Mouse (Mus musculus): Measurements from ENCODE around the gene Aloxe3.

Gene Aloxe3

DNA sequence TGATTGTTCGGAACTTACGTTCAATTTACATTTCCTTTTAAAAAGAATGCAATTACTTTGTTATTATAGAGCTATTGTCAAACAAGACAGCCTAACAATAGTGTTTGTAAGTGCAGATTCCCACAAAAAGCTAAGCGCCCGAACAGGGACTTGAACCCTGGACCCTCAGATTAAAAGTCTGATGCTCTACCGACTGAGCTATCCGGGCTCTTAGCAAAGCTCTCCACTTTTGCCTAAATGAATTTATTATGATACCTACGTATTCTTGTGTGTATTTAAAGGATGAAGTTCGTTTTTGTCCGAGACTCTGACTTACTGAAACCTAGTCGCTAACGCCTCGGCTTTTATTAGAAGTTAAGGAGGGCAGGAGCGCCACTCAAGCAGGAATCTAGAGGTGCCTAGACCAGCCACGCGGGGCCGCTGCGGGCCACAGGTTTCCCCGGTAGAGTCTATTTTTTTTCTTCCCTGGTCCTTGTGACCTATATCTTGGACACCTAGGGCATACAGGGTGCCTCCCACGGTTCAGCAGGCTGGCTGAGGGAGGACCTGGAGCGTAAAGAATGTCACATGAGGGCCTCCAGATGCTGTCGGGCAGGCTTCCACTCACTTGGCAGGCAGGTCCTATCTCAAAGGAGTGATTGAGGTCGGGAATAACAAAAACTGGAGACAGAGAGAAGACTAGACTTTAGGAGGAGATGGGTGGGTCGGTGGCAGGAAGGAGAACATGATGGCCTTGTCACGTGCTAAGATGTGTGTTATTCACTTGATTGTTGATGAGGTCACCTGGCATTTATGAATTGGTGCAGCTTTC is 450 bp upstream of the Aloxe3 start:
- DNase-seq = peak; percentile 71

- no peak for DNase-seq
These were observed 416 bp downstream of the Aloxe3 start for GRCm38 (mm10) chr11:69125919-69126705.

GRCm38 (mm10) chr11:69126706-69127095 is 1.0 kb downstream of the Aloxe3 start:
- no peak for DNase-seq

- DNase-seq = no peak
These were observed 2.9 kb downstream of the Aloxe3 start for GRCm38 (mm10) chr11:69128426-69129122.

DNA sequence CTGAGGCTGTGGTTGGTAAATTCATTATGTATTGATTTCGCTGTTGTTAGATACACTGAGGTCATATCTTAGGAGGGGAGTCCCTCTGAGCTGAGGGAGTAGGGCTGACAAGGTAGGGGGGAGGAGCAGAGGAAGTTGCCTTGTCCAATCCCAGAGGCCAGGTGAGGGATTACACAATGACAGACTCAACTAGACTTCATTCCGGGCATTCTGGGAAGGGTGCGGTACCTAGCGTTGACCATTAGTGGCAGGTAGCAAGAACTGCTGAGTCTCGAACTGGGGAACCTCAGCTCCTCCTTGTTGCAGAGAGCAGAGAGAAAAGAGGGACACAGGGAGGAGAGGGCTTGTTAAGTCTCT is 7.8 kb downstream of the Aloxe3 start:
- DNase-seq = no peak

DNA sequence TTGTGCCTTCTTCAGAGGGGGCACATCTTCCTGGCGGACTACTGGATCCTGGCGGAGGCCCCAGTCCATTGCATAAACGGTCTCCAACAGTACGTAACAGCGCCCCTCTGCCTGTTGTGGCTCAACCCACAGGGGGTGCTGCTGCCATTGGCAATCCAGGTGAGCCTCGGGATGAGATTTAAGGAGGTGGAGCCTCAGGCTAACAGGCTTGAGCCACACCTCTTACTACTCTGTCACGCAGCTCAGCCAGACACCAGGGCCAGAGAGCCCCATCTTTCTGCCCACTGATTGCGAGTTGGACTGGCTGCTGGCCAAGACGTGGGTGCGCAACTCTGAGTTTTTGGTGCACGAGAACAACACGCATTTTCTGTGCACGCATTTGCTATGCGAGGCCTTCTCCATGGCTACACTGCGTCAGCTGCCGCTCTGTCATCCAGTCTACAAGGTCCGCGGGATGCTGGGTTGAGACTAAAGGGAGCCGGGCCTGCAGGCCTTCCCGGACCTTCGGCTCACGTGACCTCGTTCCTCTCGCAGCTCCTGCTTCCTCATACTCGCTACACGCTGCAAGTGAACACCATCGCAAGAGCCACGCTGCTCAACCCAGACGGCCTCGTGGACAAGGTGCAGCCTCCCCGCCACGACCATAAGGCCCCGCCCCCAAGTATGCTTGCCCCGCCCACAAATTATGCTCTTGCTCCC is 8.4 kb downstream of the Aloxe3 start:
- DNase-seq = peak; percentile 87

GRCm38 (mm10) chr11:69134622-69134968 is 8.9 kb downstream of the Aloxe3 start:
- DNase-seq = no peak

DNA sequence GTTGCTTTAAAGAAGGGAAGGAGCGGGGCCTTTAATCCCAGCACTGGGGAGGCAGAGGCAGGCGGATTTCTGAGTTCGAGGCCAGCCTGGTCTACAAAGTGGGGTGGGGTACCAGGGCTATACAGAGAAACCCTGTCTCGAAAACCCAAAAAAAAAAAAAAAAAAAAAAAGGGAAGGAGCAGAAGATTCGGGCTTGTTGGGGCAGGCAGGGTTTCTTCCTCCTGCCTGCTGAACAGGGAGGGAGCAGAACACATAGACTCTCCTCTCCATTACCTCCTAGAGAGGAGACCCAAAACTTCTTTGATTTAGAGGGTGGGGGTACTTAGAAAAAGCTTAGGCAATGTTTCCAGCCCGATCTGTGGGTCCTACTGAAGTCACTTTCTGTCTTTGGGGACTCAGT is 9.7 kb downstream of the Aloxe3 start:
- DNase-seq = no peak

DNA sequence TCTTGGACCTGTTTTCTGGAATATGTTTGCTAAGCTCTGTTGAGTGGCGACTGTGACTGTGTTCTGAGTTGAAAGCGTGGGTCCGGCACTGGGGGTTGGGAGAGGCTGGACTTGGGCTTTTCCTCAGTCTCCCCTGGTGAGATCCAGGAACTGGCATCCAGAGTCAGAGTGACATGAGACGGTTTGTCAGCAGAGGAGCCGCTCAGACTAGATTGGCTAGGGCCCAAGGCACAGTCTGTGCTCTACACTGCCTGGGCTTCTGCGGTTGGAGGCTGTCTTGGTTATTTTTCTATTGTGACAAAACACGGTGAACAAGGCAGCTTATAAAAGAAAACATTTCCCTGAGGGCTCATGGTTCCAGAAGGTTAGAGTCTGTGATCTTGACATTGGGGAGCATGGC is 21.9 kb downstream of the Aloxe3 start:
- DNase-seq = no peak

DNA sequence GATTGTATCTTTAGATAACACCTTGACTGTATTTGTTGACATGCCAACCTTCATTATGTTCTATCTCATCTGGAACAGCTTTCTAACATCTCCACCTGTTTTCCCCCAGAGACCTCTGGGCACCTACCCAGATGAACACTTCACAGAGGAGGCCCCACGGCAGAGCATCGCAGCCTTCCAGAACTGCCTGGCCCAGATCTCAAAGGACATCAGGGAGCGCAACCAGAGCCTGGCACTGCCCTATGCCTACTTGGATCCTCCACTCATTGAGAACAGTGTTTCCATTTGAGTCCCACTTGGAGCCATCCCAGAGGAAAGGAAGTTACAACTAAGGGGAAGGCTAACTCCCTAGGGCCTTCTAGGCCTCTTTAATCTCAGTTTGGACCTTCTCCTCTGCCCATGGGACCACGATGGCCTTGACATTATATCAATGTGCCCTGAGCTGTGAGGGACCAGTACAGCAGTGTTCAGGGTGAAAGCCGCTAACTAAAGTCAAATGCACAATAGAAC is 22.8 kb downstream of the Aloxe3 start:
- no peak for DNase-seq

- no peak for DNase-seq
These were observed 24.0 kb downstream of the Aloxe3 start for GRCm38 (mm10) chr11:69149728-69150127.

GRCm38 (mm10) chr11:69150444-69150843 is 24.7 kb downstream of the Aloxe3 start:
- DNase-seq = peak; percentile 52

- no peak for DNase-seq
These were observed 25.3 kb downstream of the Aloxe3 start for GRCm38 (mm10) chr11:69151004-69151403.

GRCm38 (mm10) chr11:69153831-69154230 is 28.1 kb downstream of the Aloxe3 start:
- no peak for DNase-seq

DNA sequence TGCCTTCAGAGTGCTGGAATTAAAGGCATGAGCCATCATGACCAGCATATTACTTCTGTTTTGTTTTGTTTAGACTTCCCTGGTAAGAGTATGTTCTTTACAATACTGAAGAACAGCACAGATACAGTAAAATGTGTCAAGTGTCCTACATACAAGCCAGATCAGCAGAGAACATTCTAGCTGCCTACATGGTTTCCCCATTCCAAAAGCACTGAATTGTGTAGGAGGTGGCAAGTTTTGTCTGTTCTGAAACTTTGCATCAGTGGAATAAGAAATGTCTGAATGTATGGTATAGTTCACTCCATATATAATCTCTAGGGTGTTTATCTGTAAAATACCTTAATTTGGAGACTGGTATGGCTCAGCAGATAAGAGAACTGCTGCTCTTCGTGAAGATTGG is 29.7 kb downstream of the Aloxe3 start:
- no peak for DNase-seq

DNA sequence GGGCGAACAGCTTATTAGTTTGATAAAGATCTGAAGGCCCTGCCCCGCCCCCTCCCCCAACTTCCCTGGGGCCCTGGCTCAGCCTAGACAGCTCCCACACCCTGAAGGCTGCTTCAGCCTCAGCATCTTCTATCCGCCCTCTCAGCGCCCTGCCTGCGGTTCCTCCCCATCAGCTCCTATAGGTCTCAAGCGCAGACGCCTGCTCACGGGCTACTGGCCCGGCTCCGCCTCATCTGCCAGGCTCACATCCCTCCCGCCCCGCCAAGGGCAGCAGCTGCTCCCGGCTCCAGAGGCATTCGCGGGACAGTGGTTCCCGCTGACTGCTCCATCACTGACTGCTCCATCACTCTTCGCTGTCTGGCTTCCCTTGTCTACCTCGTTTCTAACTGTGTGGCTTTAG is 31.1 kb downstream of the Aloxe3 start, which contains the start of gene Alox12b:
Gene Alox12b (plus strand): TSS at position 190 of the 400 bp plus-strand sequence.
- no peak for DNase-seq

GRCm38 (mm10) chr11:69169313-69169712 is 43.6 kb downstream of the Aloxe3 start:
- peak; percentile 58 for DNase-seq

DNA sequence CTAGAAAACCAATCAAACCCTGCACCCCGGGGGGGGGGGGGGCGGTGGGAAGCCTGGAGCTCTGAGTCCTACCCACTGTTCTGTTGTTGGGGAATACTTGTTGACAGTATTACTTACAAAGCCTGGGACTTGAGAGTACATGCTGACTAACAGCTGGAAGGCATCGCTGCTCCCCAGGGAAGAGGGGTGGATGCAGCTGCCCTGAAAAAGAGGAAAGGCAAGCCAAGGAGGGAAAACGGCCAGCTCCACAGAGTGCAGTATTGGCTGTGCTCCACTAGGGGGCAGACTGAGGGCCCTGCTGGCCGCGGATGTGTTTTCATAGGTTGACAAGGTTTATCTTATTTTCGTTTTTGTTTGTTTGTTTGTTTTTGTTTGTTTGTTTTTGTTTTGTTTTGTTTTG is 45.9 kb downstream of the Aloxe3 start:
- no peak for DNase-seq

DNA sequence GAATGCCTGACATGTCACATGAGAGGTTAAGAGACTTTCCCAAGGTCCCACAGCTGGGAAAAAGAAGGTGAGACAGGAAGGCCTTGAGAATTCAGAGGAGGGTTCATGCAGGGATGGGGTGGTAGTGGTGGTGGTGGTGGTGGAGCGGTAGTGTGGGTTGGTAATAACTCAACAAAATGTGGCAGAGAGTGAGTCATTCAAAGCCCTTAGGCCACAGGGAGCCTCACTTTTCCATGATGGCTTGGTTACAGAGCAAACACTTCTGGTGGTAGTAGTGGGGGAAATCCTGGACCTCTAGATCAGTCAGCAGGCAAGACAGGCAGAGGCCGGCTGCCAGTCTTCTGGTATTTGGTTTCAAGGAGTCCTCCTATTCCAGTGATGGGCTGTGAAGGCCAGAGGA is 46.9 kb downstream of the Aloxe3 start:
- no peak for DNase-seq

GRCm38 (mm10) chr11:69174722-69175121 is 49.0 kb downstream of the Aloxe3 start:
- no peak for DNase-seq

DNA sequence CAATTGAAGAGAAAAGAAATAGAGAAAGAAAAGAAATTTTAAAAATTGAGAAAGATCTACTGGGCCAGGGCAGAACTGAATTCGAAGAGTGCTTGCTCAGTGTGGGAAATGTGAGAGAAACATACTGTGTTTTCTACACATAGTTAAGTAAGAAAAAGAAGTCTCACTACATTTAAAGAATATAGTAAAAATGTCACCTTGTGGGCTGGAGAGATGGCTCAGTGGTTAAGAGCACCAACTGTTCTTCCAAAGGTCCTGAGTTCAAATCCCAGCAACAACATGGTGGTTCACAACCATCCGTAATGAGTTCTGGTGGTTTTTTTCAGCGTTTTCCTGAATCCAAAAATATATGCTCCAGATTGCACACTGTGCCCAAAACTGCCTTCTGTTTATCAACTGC is 52.8 kb downstream of the Aloxe3 start:
- DNase-seq = no peak

DNA sequence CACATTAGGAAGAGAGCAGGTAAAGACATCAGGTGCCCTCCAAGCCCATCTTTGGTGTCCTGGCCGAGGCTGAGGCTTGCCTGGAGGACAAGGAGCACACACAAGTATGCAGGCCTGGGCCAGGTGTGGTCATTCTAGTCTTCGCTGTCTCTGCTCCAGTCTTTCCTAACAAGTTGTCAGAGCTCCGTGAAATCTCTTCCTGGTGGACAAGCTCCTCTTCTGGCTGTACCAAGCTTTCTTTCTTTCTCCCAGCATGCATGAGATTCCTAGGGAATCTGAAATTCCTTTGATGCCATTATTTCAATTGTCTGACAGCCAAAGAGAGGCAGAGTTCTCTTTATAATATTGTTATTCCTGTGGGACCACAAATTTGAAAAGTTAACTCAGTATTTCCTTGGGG is 53.8 kb downstream of the Aloxe3 start:
- DNase-seq = no peak

GRCm38 (mm10) chr11:69180120-69180519 is 54.4 kb downstream of the Aloxe3 start:
- no peak for DNase-seq

All from right cerebral cortex, postnatal 25 days (tissue).